Mouse (Mus musculus) myocyte (in vitro differentiated cells): ENCODE data around the gene Wwox.

Experiments used
- CEBPB ChIP-seq: IDR thresholded peaks from 2 replicates; pipeline ENCODE4 v1.6.1; 2011; ENCODE audit warnings: mild to moderate bottlenecking, moderate library complexity; ENCODE audit not compliant: poor library complexity, insufficient read depth, severe bottlenecking
- E2F4 ChIP-seq: IDR thresholded peaks from one replicate; pipeline ENCODE4 v1.6.1; 2011; ENCODE audit warnings: mild to moderate bottlenecking, control low read depth, moderate library complexity; ENCODE audit not compliant: insufficient read depth
- POLR2A ChIP-seq: IDR thresholded peaks from one replicate; pipeline ENCODE4 v1.6.1; 2011; ENCODE audit warnings: low read depth, mild to moderate bottlenecking, control low read depth, moderate library complexity; ENCODE audit not compliant: insufficient read length
- POLR2AphosphoS2 ChIP-seq: IDR thresholded peaks from one replicate; pipeline ENCODE4 v1.6.1; 2011; ENCODE audit warnings: low read depth, control low read depth; ENCODE audit not compliant: insufficient read length

- TF ChIP-seq POLR2A (no peak), CEBPB (no peak), POLR2AphosphoS2 (no peak), E2F4 (no peak)
These were observed 346.4 kb downstream of the Wwox start for GRCm38 (mm10) chr8:114785834-114786233.
